Mouse (Mus musculus): ENCODE data around the gene D17H6S53E. TPM values are rescaled to one million over a fixed set of nuclear protein-coding genes. Genes with fewer than 3 reads are reported as not detected.

D17H6S53E gene
- polyA plus RNA-seq, 1 experiment from 2014 or later, result 10.5 TPM

GRCm38 (mm10) chr17:35154616-35155015, 28.4 kb downstream of the D17H6S53E start:
- ATAC-seq (replicated peaks; ENCODE audit: low FRiP score, low read depth) (no peak; the same call in 1 of the 2 replicates), DNase-seq (ENCODE audit: low spot score) (no peak)
- H3K9ac ChIP-seq (ENCODE audit: low read depth, low read length), result no peak overlapping the region
- no peak overlapping the region for H3K27ac ChIP-seq
- no peak for TF ChIP-seq CTCF (IDR thresholded peaks at IDR 0.05; ENCODE audit: low read depth)
- no peak overlapping the region for H3K4me2 ChIP-seq (ENCODE audit: low read length)
- no peaks in the 10 kb centered on the region for H3K4me1 ChIP-seq (replicated peaks; ENCODE audit: insufficient read depth, low read length)
- H3K4me3 ChIP-seq (replicated peaks; ENCODE audit: low read depth, low read length), result no peak overlapping the region
- 93% methylated on average over 7 of the region's 7 CpGs for WGBS
- H3K36me3 ChIP-seq (ENCODE audit: insufficient read depth, low read length), result peaks cover 94% of the 10 kb centered on the region
- no peaks in the 10 kb centered on the region for H3K9me3 ChIP-seq (replicated peaks; ENCODE audit: low read length)
- no peaks in the 10 kb centered on the region for H3K27me3 ChIP-seq (ENCODE audit: insufficient read depth, low read length)

DNA sequence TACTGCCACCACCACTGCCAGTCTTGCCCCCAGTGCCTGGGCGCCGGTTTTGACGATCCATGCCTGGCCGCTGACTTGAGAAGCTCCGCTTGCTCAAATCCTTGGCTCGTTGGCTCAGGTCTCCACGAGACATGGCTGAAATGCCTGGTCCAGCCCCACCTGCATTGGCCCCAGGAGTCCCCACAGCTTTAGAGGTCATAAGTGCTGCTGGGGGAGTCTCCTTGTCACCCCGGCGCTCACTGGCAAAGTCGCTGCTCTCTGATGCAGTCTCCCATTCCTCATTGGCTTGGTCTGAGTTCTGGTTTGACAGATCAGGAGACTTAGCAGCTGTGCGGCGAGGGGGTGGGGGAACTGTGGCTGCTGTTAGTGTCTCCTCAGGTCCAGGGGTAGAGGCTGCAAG, 29.3 kb downstream of the D17H6S53E start:
- Histone ChIP-seq H3K9me3 (replicated peaks; ENCODE audit: low read length) (no peaks in the 10 kb centered on the region), H3K27me3 (ENCODE audit: insufficient read depth, low read length) (no peaks in the 10 kb centered on the region), H3K4me3 (replicated peaks; ENCODE audit: low read depth, low read length) (no peak overlapping the region), H3K4me1 (replicated peaks; ENCODE audit: insufficient read depth, low read length) (no peaks in the 10 kb centered on the region), H3K9ac (ENCODE audit: low read depth, low read length) (no peak overlapping the region), H3K36me3 (ENCODE audit: insufficient read depth, low read length) (peaks cover 94% of the 10 kb centered on the region), H3K27ac (no peak overlapping the region), H3K4me2 (ENCODE audit: low read length) (no peak overlapping the region)
- 83% methylated on average over 12 of the region's 12 CpGs for WGBS
- no peak for ATAC-seq (replicated peaks; ENCODE audit: low FRiP score, low read depth)
- no peak for DNase-seq (ENCODE audit: low spot score)
- no peak for TF ChIP-seq CTCF (IDR thresholded peaks at IDR 0.05; ENCODE audit: low read depth)

GRCm38 (mm10) chr17:35156461-35157200, 30.5 kb downstream of the D17H6S53E start:
- no peaks in the 10 kb centered on the region for H3K27me3 ChIP-seq (ENCODE audit: insufficient read depth, low read length)
- WGBS, result 87% methylated on average over 33 of the region's 33 CpGs
- H3K36me3 ChIP-seq (ENCODE audit: insufficient read depth, low read length), result peaks cover 96% of the 10 kb centered on the region
- H3K9me3 ChIP-seq (replicated peaks; ENCODE audit: low read length), result no peaks in the 10 kb centered on the region
- no peak overlapping the region for H3K4me2 ChIP-seq (ENCODE audit: low read length)
- no peak for TF ChIP-seq CTCF (IDR thresholded peaks at IDR 0.05; ENCODE audit: low read depth)
- 0 out of 2 replicates have a peak, but pooled peaks cover 2% of the 10 kb centered on the region for H3K4me1 ChIP-seq (replicated peaks; ENCODE audit: insufficient read depth, low read length)
- DNase-seq (ENCODE audit: low spot score) (no peak), ATAC-seq (replicated peaks; ENCODE audit: low FRiP score, low read depth) (no peak)
- no peak overlapping the region for H3K27ac ChIP-seq
- H3K4me3 ChIP-seq (replicated peaks; ENCODE audit: low read depth, low read length), result no peak overlapping the region
- no peak overlapping the region for H3K9ac ChIP-seq (ENCODE audit: low read depth, low read length)

DNA sequence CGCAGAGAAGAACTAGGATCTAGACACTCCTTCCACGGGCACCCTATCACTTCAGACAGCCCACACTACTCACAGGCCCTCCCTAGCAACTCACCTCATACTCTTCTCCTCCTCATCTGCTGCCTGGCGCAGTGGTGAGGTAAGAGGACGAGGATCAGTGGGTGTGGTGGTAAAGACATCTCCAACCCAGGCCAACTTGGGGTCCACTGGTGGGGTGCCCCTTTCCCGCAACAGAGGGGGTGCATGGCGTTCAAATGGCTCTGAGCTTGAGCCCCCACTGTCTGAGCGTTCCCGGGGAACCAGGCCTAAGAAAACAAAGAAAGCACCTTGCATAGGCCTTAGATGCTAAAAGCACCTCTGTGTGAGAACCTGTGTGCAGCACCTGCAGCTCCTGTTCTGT, 31.1 kb downstream of the D17H6S53E start:
- H3K9me3 ChIP-seq (replicated peaks; ENCODE audit: low read length), result no peaks in the 10 kb centered on the region
- H3K4me1 ChIP-seq (replicated peaks; ENCODE audit: insufficient read depth, low read length), result peaks cover 8% of the 10 kb centered on the region; the same call in 1 of the 2 replicates
- H3K36me3 ChIP-seq (ENCODE audit: insufficient read depth, low read length), result peaks cover 97% of the 10 kb centered on the region
- no peak for TF ChIP-seq CTCF (IDR thresholded peaks at IDR 0.05; ENCODE audit: low read depth)
- 89% methylated on average over 8 of the region's 8 CpGs for WGBS
- no peak overlapping the region for H3K4me3 ChIP-seq (replicated peaks; ENCODE audit: low read depth, low read length)
- no peaks in the 10 kb centered on the region for H3K27me3 ChIP-seq (ENCODE audit: insufficient read depth, low read length)
- H3K4me2 ChIP-seq (ENCODE audit: low read length), result no peak overlapping the region
- no peak for DNase-seq (ENCODE audit: low spot score)
- no peak for ATAC-seq (replicated peaks; ENCODE audit: low FRiP score, low read depth)
- H3K27ac ChIP-seq, result no peak overlapping the region
- no peak overlapping the region for H3K9ac ChIP-seq (ENCODE audit: low read depth, low read length)

DNA sequence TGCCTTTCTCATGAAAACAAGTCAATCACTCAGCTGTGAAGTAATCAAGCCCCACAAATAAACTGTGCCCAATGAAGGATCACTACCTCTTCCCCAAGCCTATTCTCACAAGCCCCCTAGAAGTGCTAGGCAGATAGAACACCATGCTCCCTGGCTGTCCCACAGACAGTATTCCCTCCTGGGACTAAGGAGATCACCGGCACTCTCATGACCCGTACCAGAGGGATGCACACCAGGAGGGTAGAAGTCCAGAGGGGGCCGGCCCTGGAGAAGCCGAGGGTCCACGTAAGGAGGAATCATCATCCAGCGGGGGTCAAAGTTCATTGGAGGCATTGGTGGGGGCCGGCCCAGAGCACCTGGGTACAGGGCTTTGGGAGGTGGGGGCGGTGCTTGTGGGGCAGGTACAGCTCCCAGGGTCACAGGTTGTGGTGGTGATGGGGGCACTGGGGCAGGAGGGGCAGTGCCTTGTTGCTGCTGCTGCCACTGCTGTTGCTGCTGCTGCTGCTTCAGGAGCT, 31.5 kb downstream of the D17H6S53E start:
- H3K4me2 ChIP-seq (ENCODE audit: low read length), result no peak overlapping the region
- H3K27ac ChIP-seq, result no peak overlapping the region
- no peak for TF ChIP-seq CTCF (IDR thresholded peaks at IDR 0.05; ENCODE audit: low read depth)
- H3K9me3 ChIP-seq (replicated peaks; ENCODE audit: low read length), result no peaks in the 10 kb centered on the region
- no peak overlapping the region for H3K4me3 ChIP-seq (replicated peaks; ENCODE audit: low read depth, low read length)
- H3K9ac ChIP-seq (ENCODE audit: low read depth, low read length), result no peak overlapping the region
- H3K36me3 ChIP-seq (ENCODE audit: insufficient read depth, low read length), result peaks cover 92% of the 10 kb centered on the region
- 86% methylated on average over 8 of the region's 8 CpGs for whole genome bisulfite sequencing
- no peak for DNase-seq (ENCODE audit: low spot score)
- no peaks in the 10 kb centered on the region for H3K27me3 ChIP-seq (ENCODE audit: insufficient read depth, low read length)
- H3K4me1 ChIP-seq (replicated peaks; ENCODE audit: insufficient read depth, low read length), result peaks cover 13% of the 10 kb centered on the region; the same call in 1 of the 2 replicates
- ATAC-seq (replicated peaks; ENCODE audit: low FRiP score, low read depth), result peak; percentile 30

DNA sequence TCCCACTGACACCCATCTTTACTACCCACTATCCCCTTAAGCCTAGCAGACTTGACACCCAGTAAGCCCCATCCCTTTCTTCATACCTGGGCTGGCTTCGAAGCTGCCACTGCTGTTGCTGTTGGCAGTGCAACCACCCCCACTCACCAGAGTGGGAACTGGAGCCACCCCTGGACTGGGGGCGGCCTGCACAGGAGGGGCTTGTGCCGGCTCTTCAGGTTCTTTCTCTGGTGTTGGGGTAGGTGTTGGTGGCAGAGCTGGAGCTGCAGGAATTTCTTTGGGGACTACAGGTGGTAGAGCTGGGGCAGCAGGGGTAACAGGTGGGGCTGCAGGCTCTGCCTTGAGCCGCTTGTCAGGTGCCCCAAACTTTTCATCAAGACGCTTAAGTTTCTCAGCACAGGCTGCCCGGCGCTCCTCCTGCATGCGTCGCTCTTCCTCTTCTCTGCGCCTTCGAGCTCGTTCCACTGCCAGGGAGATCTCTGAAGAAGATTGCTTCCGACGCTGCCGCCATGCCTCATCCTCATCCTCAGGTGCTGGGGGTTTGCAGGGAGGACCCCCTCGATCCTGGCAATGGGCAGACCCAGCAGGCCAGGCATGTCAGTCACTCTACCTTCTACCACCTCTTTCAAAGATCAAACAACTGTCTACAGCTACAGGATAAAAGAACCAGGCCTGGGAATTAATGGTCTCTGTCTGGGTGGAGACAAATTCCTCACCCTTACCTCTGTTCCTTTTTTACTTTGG, 32.8 kb downstream of the D17H6S53E start:
- DNase-seq (ENCODE audit: low spot score), result no peak
- no peak overlapping the region for H3K27ac ChIP-seq
- no peak overlapping the region for H3K4me3 ChIP-seq (replicated peaks; ENCODE audit: low read depth, low read length)
- H3K4me2 ChIP-seq (ENCODE audit: low read length), result no peak overlapping the region
- H3K36me3 ChIP-seq (ENCODE audit: insufficient read depth, low read length), result peaks cover 80% of the 10 kb centered on the region
- no peaks in the 10 kb centered on the region for H3K27me3 ChIP-seq (ENCODE audit: insufficient read depth, low read length)
- ATAC-seq (replicated peaks; ENCODE audit: low FRiP score, low read depth), result no peak
- H3K9ac ChIP-seq (ENCODE audit: low read depth, low read length), result no peak overlapping the region
- peaks cover 17% of the 10 kb centered on the region; the same call in 1 of the 2 replicates for H3K4me1 ChIP-seq (replicated peaks; ENCODE audit: insufficient read depth, low read length)
- 87% methylated on average over 16 of the region's 16 CpGs for WGBS
- TF ChIP-seq CTCF (IDR thresholded peaks at IDR 0.05; ENCODE audit: low read depth), result no peak
- no peaks in the 10 kb centered on the region for H3K9me3 ChIP-seq (replicated peaks; ENCODE audit: low read length)
